Mouse (Mus musculus) spleen, postnatal 10 days (tissue): Measurements from ENCODE around the gene Akip1.

ENCODE experiments used
- DNase-seq, 2 experiments: peaks; one replicate each; pipeline ENCODE4 v3.0.0; 2021 to 2022; ENCODE audit warnings: low spot score in 2 of 2

Akip1 gene

GRCm38 (mm10) chr7:109703190-109704015, at the start of gene Akip1, which contains the start of gene St5:
Gene Akip1, plus strand, starts transcription at chr7:109703690.
Gene St5, minus strand, starts transcription at chr7:109703605.
- DNase-seq = peak; percentile 97 to 99

GRCm38 (mm10) chr7:109654871-109655270, 48.6 kb upstream of the Akip1 start:
- no peak for DNase-seq

DNA sequence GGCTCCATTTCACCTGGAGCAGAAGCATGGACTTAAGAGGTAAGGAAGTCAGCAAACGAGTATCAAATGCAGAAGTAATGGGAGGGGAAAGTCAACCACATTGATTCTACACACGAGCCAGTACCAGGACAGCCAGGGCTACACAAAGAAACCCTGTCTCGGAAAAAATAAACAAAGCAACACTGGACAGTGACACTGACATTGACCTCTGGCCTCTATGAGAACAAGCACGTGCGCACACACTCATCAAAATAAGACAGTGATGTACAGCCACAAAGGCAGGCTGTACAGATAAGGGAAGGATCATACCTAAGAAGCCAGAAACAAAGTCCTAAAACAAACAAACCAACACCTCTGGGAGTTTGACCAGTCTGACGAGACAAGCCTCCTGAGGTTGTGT, 45.6 kb upstream of the Akip1 start:
- no peak for DNase-seq

DNA sequence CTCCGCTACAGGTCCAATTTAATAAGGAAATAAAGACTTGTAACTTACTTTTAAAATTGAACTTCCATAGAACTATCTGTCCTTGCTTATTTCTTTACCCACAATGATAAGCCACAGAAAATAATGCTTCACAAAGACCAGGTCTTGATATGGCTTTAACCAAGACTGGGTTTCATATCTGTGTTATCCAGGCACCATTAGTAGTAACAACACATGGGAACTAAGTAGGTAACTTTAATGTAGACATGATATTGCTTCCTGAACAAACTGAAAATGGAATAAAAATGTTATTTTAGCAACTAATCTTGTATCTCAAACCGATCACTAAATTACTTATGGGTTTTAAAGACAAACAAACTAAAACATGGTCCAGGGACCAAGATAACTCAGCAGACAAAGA, 44.2 kb upstream of the Akip1 start:
- no peak for DNase-seq

DNA sequence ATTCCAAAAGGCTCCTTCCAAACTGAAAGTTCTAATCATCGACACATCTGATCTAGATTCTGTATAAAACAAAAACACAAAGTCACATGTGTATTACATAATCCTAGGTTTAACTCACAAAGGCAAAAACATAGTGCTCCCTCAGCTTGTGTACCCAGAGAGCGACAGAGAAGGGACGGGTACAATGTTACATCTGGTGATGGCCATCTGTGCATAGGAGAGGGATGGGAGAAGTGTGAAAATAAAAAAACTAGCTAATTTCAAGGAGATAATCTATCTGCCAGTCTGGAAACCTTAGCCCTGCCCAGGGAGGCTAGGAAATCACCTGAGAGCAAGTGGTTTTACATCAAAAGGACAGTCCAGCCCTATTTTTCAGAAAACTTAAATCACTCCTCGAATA, 40.9 kb upstream of the Akip1 start:
- no peak for DNase-seq

GRCm38 (mm10) chr7:109666664-109667063, 36.8 kb upstream of the Akip1 start:
- DNase-seq = no peak

GRCm38 (mm10) chr7:109669426-109670170, 33.9 kb upstream of the Akip1 start:
- no peak for DNase-seq

DNA sequence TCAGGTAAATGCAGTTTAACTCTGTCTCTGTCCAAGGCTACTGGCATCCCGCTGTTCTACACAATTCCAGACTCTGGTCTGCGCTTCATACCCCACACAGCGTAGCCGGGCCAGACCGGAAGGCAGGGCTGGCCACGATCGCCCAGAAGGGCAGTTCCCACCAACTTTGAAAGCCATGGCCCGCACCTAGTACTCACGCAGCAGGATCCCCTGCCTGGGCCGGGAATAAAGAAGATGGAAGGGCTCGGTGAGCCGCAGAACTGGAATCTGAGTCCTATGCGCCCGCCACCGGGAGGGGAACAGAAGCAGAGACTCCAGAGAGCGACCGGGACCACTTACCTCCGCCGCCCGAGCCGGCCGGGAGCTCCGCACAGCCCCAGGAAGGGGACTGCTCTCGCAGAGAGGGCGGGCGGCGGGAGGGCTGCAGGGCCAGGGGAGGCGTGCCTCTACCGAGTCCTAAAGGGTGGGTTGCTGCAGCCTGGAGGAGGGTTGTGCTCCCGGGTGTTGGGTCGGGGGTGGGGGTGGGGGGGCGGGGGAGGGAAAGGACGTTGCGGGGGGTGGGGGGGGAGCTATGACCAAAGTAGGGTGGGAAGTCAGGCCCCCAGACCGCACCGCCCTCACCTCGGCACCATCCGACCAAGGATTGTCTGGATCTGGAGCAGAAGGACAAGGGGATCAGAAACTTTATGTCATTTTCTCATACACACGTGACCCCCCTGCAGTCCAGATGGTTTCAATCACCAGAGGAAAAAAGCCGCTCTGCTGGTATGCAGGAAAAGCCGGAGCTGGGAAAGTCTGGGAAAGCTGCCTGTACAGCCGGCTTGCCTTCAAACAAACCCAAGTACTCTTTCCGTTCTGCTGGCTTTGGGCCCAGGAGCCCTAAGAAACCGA, 31.7 kb upstream of the Akip1 start:
- DNase-seq = peak; percentile 11 to 46

DNA sequence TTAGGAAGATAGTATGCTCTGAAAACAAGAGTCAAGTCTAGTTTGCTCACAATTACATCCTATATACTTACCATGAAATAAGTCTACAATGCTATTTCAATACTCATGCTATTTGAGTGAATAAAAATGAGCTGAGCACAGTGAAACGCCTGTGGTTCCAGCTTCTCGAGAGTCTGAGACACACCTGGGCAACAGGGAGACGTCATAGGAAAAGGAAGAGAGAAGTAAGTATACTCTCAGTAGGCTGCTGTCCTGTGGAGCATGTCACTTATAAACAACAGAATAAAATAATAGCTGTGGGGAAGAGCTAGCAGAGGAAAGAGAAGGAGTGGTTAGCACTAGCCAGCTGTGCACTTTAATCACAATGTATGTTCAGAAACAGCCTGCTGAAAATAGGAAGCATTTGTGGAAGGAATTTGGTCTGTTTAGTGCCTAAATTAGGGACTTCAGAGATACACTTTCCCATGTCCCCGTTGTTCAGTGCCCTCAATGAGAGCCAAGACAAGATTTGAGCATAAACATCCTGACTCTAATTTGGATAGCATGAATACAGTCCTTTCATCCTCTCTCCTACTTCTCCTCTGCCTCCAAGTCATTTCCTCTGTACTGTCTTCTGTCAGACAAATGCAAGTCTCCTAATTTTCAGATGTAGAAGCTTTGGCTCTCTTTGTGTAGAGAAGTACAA, 28.4 kb upstream of the Akip1 start:
- no peak for DNase-seq

GRCm38 (mm10) chr7:109680284-109680683, 23.2 kb upstream of the Akip1 start:
- no peak for DNase-seq

DNA sequence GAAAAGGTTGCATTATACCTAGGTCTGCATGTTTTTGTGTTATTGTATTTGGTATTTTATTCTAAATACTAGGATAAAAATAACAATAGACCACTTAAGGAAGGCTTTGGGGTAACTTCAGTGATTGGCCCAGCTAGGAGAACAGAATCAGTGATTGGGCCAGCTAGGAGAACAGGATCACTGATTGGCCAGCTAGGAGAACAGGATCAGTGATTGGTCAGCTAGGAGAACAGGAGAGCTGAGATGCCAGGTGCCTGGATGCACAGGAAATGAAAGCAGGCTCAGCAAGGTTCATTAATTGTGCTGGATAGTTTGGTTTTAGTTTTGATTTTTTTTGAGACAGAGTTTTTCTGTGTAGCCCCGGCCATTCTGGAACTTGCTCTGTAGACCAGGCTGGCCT, 22.6 kb upstream of the Akip1 start:
- DNase-seq = no peak

DNA sequence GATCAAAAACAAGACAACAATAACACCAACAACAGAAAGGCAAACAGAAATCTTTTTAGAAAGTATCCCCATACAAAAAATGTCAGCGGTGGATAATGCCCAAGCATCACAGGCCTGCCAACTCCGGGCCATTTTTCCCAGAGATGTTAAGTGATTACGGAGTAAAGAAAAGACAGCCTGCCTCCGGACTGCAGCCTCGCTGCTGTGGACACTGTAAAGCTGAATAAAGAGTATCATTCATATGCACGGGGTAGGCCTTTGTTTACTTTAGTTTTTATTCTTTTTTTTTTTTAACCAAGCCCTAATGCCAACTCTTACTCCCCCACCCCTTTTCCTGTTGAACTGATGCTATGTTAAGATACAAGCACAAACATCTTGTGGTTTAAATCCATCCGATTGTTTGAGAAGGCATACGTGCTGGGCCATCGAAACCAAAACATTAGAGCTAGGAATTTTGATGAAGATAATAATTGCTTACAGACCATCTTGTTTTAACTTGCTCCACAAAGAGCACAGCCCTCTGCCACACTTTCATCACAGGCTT, 16.8 kb upstream of the Akip1 start:
- no peak for DNase-seq

DNA sequence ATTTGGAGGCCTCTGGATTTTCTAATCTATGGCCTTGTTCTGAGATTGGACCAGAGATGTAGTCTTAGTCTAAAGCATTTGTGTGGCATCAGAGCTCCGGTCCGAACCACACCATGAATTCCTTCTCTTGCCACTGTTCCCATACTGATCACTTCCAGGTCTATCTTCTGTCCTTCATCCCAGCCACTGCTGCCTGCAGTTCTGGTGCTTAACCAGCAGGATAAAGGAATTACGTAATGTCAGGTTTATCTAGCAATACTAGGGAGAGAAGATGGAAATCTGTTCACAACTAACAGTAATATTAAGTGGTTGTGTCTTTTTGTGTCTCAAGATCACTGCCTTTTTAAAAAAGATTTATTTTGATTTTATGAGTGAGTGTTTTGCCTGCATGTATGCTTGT, 13.4 kb upstream of the Akip1 start:
- DNase-seq = no peak

DNA sequence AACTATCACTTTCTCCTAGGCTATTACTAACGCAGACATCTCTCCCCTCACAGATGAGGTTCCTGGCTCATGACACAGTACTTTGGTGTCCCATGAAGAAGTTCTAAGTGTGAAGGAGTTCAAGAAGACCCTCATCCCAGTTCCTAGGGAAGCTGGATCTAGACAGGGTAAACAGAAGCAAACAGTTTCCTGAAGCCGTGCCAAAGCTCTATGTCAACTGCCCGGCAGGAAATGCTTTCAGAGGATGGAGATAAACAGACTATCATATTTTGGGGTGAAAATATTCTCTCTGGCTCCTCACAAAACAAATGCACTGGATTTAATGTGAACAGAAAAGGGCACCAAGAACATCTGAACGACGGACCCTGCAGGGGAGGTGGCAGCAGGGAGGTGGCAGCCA, 12.5 kb upstream of the Akip1 start:
- no peak for DNase-seq

- no peak for DNase-seq
These were observed 8.7 kb upstream of the Akip1 start for GRCm38 (mm10) chr7:109694576-109695338.

GRCm38 (mm10) chr7:109695339-109695726, 8.2 kb upstream of the Akip1 start:
- no peak for DNase-seq

- peak in 1 of 2 experiments; percentile 41 for DNase-seq
These were observed 3.3 kb upstream of the Akip1 start for GRCm38 (mm10) chr7:109700213-109700612.

- no peak for DNase-seq
These were observed 769 bp upstream of the Akip1 start for GRCm38 (mm10) chr7:109702721-109703120.

DNA sequence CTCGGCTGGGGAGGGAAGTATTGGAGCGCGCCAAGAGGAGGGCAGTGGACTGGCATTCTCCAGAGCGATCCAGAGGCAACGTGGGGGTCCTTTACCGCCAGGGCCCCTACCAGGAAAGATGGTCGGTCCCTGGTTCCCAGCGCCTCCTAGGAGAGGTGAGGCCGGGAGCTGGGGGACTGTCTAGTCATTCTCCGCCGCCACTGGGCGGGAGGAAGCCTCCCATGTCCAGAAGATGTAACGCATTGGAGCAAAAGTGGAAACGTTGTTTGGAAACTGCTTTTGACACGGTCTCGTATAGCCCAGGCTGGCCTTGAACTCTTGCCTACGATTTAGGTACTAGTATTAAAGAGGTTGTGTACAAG, 507 bp downstream of the Akip1 start:
- DNase-seq = no peak

DNA sequence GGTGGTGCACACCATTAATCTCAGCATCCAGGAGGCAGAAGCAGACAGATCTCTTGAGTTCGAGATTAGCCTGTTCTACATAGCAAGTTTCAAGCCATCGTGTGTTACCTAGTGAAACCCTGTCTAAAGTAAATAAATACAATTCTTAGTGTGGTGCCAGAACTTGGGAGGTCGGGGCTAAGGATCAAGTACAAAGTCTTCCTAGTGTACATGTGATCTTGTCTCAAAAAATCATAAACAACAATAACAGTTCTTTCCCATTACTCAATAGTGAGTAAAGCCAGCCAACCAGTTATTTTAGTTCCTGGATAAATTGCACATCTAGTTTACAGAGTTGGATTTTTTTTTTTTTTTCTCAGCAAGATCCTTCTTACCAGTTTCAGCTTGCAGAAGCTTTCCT, 971 bp downstream of the Akip1 start:
- DNase-seq = no peak
